Mouse (Mus musculus) mature B cell (primary cell): ENCODE measurements around the gene Serpina5.

Experiments used
- in situ Hi-C: fragments of 300-500 bp; cut with MboI; formaldehyde crosslinking; loops from 2 replicates; pipeline ENCODE4 v1.14.3; 2019

The Serpina5 gene

GRCm38 (mm10) chr12:104127696-104128095 is 26.8 kb downstream of the Serpina5 start, which contains the start of gene Serpina3b:
Gene Serpina3b (plus strand): TSS chr12:104127996.
- in situ Hi-C loops, result no loop called here

GRCm38 (mm10) chr12:104131041-104131440 is 30.1 kb downstream of the Serpina5 start:
- in situ Hi-C loops, result no loop called here

- in situ Hi-C loops, result no loop called here
Observed at GRCm38 (mm10) chr12:104138216-104138615, 37.3 kb downstream of the Serpina5 start.

- in situ Hi-C loops, result no loop called here
Observed at GRCm38 (mm10) chr12:104140543-104141103, 39.7 kb downstream of the Serpina5 start.

- in situ Hi-C loops, result no loop called here
Observed at GRCm38 (mm10) chr12:104141506-104141905, 40.6 kb downstream of the Serpina5 start.

GRCm38 (mm10) chr12:104142427-104142826 is 41.5 kb downstream of the Serpina5 start:
- in situ Hi-C loops, result no loop called here

GRCm38 (mm10) chr12:104143286-104143685 is 42.4 kb downstream of the Serpina5 start:
- in situ Hi-C loops, result no loop called here

- in situ Hi-C loops, result no loop called here
Observed at GRCm38 (mm10) chr12:104145571-104145970, 44.7 kb downstream of the Serpina5 start.

GRCm38 (mm10) chr12:104151989-104152388 is 51.1 kb downstream of the Serpina5 start:
- in situ Hi-C loops, result no loop called here

- in situ Hi-C loops, result no loop called here
Observed at GRCm38 (mm10) chr12:104153041-104153645, 52.2 kb downstream of the Serpina5 start.

GRCm38 (mm10) chr12:104153656-104154055 is 52.7 kb downstream of the Serpina5 start, which contains the start of gene Serpina3c:
Gene Serpina3c (minus strand): TSS chr12:104153870.
- in situ Hi-C loops, result no loop called here
